Mouse (Mus musculus): ENCODE data around the gene Trim27. TPM values are rescaled to one million over a fixed set of nuclear protein-coding genes. Genes with fewer than 3 reads are reported as not detected.

Gene Trim27
- polyA plus RNA-seq, 1 experiment from 2014 or later: 70.1 TPM

DNA sequence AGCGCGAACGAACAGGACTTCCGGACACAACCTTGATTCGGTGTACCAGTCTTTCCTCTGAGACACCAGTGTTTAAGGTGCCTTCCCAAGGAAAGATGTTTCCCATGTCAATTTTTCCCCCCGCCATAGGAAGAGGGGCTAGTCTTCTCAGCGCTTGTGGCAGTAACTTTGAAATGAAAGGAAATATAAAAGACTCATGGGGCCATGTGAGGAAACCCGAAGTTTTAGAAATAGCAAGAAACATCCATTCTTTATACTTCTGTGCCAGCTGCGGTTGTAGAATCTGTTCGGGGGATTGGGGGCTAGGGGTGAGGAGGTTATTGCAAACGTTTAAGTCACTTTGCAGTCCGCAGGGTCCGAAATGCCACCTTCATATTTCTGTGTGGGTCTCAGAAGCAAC, 64.0 kb downstream of the Trim27 start:
- H3K4me3 ChIP-seq (ENCODE audit: low read length): peak overlapping the region; percentile 18
- no peak for ATAC-seq
- WGBS: 19% methylated on average over 13 of the region's 13 CpGs

GRCm38 (mm10) chr13:21244089-21244488, 64.8 kb downstream of the Trim27 start:
- no peak for ATAC-seq
- 86% methylated on average over 5 of the region's 5 CpGs for WGBS
- H3K4me1 ChIP-seq (ENCODE audit: control insufficient read depth, insufficient read depth, low read depth, low read length): 0 out of 2 replicates have a peak, but pooled peaks cover 2% of the 10 kb centered on the region

More for the DNA sequence above, 64.0 kb downstream of the Trim27 start:
- Histone ChIP-seq H3K27me3 (replicated peaks; ENCODE audit: control insufficient read depth, insufficient read depth, low read length) (peaks cover 8% of the 10 kb centered on the region; the same call in 1 of the 2 replicates), H3K9me3 (ENCODE audit: control insufficient read depth, low read length) (no peaks in the 10 kb centered on the region), H3K27ac (ENCODE audit: low read depth, low read length) (no peak overlapping the region), H3K4me2 (ENCODE audit: low read length) (peak overlapping the region; percentile 46), H3K9ac (ENCODE audit: low read depth, low read length) (no peak overlapping the region), H3K36me3 (ENCODE audit: control insufficient read depth, insufficient read depth, low read length) (no peaks in the 10 kb centered on the region), H3K4me1 (ENCODE audit: control insufficient read depth, insufficient read depth, low read depth, low read length) (0 out of 2 replicates have a peak, but pooled peaks cover 2% of the 10 kb centered on the region)

More at GRCm38 (mm10) chr13:21244089-21244488, 64.8 kb downstream of the Trim27 start:
- Histone ChIP-seq H3K27me3 (replicated peaks; ENCODE audit: control insufficient read depth, insufficient read depth, low read length) (peaks cover 8% of the 10 kb centered on the region; the same call in 1 of the 2 replicates), H3K9me3 (ENCODE audit: control insufficient read depth, low read length) (no peaks in the 10 kb centered on the region), H3K27ac (ENCODE audit: low read depth, low read length) (no peak overlapping the region), H3K4me3 (ENCODE audit: low read length) (no peak overlapping the region), H3K9ac (ENCODE audit: low read depth, low read length) (no peak overlapping the region), H3K36me3 (ENCODE audit: control insufficient read depth, insufficient read depth, low read length) (no peaks in the 10 kb centered on the region), H3K4me2 (ENCODE audit: low read length) (no peak overlapping the region)

Other genes with a start within 250 kb of the Trim27 start
- gene Olfr1370, start 104.5 kb upstream of the Trim27 start, polyA plus RNA-seq (2015; fragmentation: Nextera tagmentation; extraction: Ambion mirVana): not detected in 2 replicates
- 0.04 and 0.05 TPM in 2 replicates for gene Olfr1369-ps1, start 68.0 kb upstream of the Trim27 start, polyA plus RNA-seq (2015; fragmentation: Nextera tagmentation; extraction: Ambion mirVana)
- gene Olfr263, start 49.8 kb upstream of the Trim27 start, polyA plus RNA-seq (2015; fragmentation: Nextera tagmentation; extraction: Ambion mirVana): not detected in 2 replicates
- not detected in 2 replicates for gene Olfr1368, start 33.6 kb upstream of the Trim27 start, polyA plus RNA-seq (2015; fragmentation: Nextera tagmentation; extraction: Ambion mirVana)
- gene Gpx5, start 113.3 kb downstream of the Trim27 start, polyA plus RNA-seq (2015; fragmentation: Nextera tagmentation; extraction: Ambion mirVana): not detected in 2 replicates
- 0.26 and 0.64 TPM in 2 replicates for gene Gpx6, start 132.7 kb downstream of the Trim27 start, polyA plus RNA-seq (2015; fragmentation: Nextera tagmentation; extraction: Ambion mirVana)
- not detected in 2 replicates for gene Olfr1367, start 167.5 kb downstream of the Trim27 start, polyA plus RNA-seq (2015; fragmentation: Nextera tagmentation; extraction: Ambion mirVana)
- 10.1 and 12.0 TPM in 2 replicates for gene Zscan12, start 183.4 kb downstream of the Trim27 start, polyA plus RNA-seq (2015; fragmentation: Nextera tagmentation; extraction: Ambion mirVana)
- gene Zkscan3, start 223.3 kb downstream of the Trim27 start, polyA plus RNA-seq (2015; fragmentation: Nextera tagmentation; extraction: Ambion mirVana): 60.5 and 63.0 TPM in 2 replicates